Mouse (Mus musculus): ENCODE measurements around the gene Gm5460. TPM values are rescaled to one million over a fixed set of nuclear protein-coding genes. Genes with fewer than 3 reads are reported as not detected.

Gene Gm5460
- polyA plus RNA-seq (2016; fragmentation: Nextera tagmentation; extraction: Ambion mirVana) = not detected in 2 replicates

DNA sequence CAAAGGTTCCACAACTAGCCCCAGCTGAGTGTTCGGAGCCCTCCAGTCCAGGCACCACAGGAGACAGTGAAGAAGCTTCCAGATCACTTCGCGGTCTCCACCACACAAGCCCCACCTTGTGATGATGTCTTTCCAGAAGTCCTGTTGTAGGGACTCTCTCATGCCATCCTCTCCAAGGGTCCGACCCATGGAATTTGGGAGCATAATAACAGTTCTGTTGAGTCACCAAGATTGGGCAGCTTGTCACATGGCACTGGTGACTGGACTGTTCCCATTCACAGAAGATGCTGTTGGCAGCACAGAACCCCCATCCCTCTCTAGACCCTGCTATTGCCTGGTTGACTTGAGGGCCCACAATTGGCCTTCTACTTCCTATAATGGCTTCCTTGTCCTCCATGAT, at the start of gene Gm5460:
Gene Gm5460 (plus strand): TSS at position 378 of the 400 bp plus-strand sequence.
- no peaks in the 10 kb centered on the region for H3K4me1 ChIP-seq
- H3K4me3 ChIP-seq (replicated peaks) = no peak within 1 kb of the TSS
- H3K9ac ChIP-seq = no peak within 1 kb of the TSS
- ATAC-seq (ENCODE audit: low FRiP score) = no peak
- no peak within 1 kb of the TSS for H3K4me2 ChIP-seq
- WGBS = 88% methylated on average over 4 of the region's 4 CpGs
- H3K9me3 ChIP-seq = no peaks in the 10 kb centered on the region
- H3K27me3 ChIP-seq = no peaks in the 10 kb centered on the region
- no peaks in the 10 kb centered on the region for H3K36me3 ChIP-seq (replicated peaks)
- no peak within 1 kb of the TSS for H3K27ac ChIP-seq

DNA sequence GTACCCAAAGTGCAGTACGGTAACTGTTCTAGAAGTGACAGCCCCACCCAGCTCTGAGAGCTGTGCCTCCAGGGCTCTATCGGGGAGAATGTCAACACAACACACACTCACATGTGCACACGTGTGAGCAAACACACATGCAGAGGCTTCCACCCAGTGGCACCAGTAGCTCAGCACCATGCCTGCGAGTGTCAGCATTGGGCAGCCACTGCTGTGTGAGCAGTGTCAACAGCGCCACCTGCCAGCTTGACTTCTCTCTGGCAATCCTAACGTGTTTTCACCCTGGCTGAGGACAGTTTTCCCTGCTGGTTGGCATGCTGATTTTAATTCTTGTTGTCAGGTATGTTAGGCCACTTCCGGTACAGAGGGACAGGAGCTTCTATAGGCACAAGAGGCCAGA, 43.9 kb upstream of the Gm5460 start:
- no peak overlapping the region for H3K27ac ChIP-seq
- WGBS = 47% methylated on average over 7 of the region's 7 CpGs
- ATAC-seq (ENCODE audit: low FRiP score) = no peak
- H3K4me1 ChIP-seq = no peaks in the 10 kb centered on the region
- no peak overlapping the region for H3K9ac ChIP-seq
- H3K4me2 ChIP-seq = no peak overlapping the region
- H3K27me3 ChIP-seq = no peaks in the 10 kb centered on the region; the same call in 1 of the 2 replicates
- no peak overlapping the region for H3K4me3 ChIP-seq (replicated peaks)
- H3K36me3 ChIP-seq (replicated peaks) = no peaks in the 10 kb centered on the region
- H3K9me3 ChIP-seq = no peaks in the 10 kb centered on the region

DNA sequence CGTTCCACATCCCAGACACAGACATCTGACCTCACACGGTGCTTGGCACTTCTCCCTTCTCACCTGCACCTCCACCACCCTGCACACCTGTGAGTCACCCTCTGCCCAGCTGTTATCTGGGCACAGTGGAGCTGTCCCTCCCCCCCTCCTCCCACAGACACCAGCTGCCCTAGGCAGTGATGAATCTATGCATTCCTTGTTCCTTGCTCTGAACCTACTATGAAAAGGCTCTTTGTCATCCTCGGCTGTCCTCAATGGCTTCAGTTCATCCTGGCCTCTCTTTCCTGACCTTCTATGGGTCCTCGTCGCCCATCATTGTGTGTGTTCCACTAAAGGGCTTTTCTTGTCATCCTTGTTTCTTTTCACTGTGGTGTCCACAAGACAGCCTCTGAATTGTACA, 41.8 kb upstream of the Gm5460 start:
- H3K9me3 ChIP-seq = no peaks in the 10 kb centered on the region
- peaks cover 12% of the 10 kb centered on the region; the same call in 1 of the 2 replicates for H3K27me3 ChIP-seq
- H3K4me3 ChIP-seq (replicated peaks) = no peak overlapping the region
- no peak overlapping the region for H3K9ac ChIP-seq
- H3K4me2 ChIP-seq = no peak overlapping the region
- ATAC-seq (ENCODE audit: low FRiP score) = no peak
- H3K36me3 ChIP-seq (replicated peaks) = no peaks in the 10 kb centered on the region
- no peak overlapping the region for H3K27ac ChIP-seq
- WGBS = 58% methylated on average over 5 of the region's 5 CpGs
- peaks cover 7% of the 10 kb centered on the region for H3K4me1 ChIP-seq

DNA sequence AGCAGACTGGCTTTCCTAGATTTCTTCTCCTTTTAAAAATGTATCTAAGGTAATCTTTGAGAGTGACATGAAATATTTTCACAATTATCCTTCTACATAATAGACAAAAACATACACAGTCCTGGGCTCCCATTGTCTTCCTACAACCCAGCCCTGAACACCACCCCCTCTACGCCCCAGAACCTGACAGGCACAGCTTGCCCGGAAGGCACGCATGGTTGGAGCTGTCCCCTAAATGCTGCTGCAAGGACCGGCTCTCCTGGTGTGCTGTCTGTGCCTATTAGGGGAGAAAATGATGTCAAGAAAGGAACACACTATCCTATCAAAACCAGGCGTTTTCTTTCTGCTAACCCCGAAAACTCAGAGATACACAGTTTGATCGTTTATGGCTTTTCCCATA, 38.8 kb upstream of the Gm5460 start:
- H3K4me2 ChIP-seq = no peak overlapping the region
- peaks cover 7% of the 10 kb centered on the region for H3K4me1 ChIP-seq
- WGBS = 42% methylated on average over 7 of the region's 7 CpGs
- H3K27ac ChIP-seq = no peak overlapping the region
- no peak overlapping the region for H3K9ac ChIP-seq
- no peaks in the 10 kb centered on the region for H3K9me3 ChIP-seq
- H3K4me3 ChIP-seq (replicated peaks) = no peak overlapping the region
- H3K27me3 ChIP-seq = peaks cover 12% of the 10 kb centered on the region; the same call in 1 of the 2 replicates
- ATAC-seq (ENCODE audit: low FRiP score) = no peak
- H3K36me3 ChIP-seq (replicated peaks) = no peaks in the 10 kb centered on the region

DNA sequence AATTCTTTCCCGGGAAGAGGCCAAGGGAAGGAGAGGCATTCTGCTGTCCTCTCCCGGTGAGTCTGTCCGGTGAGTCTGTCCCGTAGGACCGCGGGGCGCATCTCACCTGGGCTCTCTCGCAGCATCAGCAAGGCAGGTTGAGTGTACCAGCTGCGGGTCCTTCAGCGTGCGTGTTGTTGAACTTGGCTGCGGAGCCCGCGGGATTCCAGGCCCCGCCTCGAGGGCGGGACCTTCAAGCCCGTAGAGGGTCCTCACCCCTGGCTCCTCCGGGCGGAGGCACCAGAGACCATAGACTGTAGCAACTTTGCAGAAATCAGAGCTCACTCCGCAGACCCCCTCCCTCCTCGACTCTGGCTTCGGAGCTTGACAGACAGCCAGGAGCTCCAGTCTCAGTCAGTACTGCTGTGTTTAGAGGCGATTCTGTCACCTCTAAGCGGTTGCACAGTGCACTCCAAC, 37.9 kb upstream of the Gm5460 start, which contains the start of gene Zfp488:
Gene Zfp488 (minus strand): TSS at position 161 of the 456 bp plus-strand sequence.
- H3K27ac ChIP-seq = no peak within 1 kb of the TSS
- H3K9me3 ChIP-seq = no peaks in the 10 kb centered on the region
- no peaks in the 10 kb centered on the region for H3K36me3 ChIP-seq (replicated peaks)
- H3K4me1 ChIP-seq = peaks cover 7% of the 10 kb centered on the region
- peak within 1 kb of the TSS; percentile 53 for H3K9ac ChIP-seq
- 2% methylated on average over 25 of the region's 25 CpGs for WGBS
- H3K27me3 ChIP-seq = peaks cover 12% of the 10 kb centered on the region; the same call in 1 of the 2 replicates
- H3K4me2 ChIP-seq = peak within 1 kb of the TSS; percentile 70
- peak within 1 kb of the TSS; percentile 39 for H3K4me3 ChIP-seq (replicated peaks)
- ATAC-seq (ENCODE audit: low FRiP score) = 0 out of 2 replicates have a peak, but pooled peaks have one; percentile 57

DNA sequence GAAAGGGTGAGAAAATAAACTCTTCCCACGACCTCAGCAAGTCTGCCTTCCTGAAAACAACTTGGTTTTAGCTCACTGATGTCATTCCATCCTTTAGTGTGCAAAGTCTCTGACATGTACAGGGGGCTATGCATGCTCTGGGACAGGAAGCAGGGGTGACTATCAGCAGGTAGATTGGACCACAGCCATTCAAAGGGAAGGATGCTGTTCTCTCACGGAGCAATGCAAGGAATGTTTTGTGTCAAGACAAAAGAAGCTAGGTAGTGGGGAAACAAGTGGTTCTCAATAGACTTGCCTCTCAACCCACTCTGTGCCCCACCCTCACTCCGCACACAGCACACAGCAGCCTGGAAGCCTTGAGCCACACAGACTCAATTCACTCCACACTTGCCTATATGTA, 27.4 kb upstream of the Gm5460 start:
- 42% methylated on average over 3 of the region's 3 CpGs for WGBS
- no peak overlapping the region for H3K27ac ChIP-seq
- H3K4me3 ChIP-seq (replicated peaks) = no peak overlapping the region
- H3K36me3 ChIP-seq (replicated peaks) = no peaks in the 10 kb centered on the region
- no peak for ATAC-seq (ENCODE audit: low FRiP score)
- no peak overlapping the region for H3K4me2 ChIP-seq
- no peak overlapping the region for H3K9ac ChIP-seq
- H3K4me1 ChIP-seq = no peaks in the 10 kb centered on the region
- no peaks in the 10 kb centered on the region for H3K9me3 ChIP-seq
- H3K27me3 ChIP-seq = no peaks in the 10 kb centered on the region

DNA sequence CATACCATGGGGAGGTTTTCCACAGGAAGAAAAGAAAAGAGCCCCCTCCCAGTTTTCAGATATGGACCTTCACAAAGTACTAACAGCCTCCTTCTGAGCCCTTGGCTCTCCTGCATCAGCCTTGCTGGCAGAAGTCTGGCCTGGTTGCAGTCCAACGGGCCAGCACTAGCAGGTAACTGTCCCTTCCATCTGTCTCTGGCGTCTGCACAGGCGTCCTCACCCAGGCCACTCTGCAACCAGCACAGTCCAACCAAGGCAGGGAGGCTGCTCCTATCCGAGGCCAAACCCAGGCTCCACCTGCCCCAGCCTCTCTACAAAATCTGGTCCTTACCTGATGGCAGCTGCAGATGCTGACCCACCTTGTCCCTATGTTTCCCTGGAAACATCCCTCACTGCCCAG, 24.6 kb upstream of the Gm5460 start:
- Histone ChIP-seq H3K9ac (no peak overlapping the region), H3K27ac (no peak overlapping the region), H3K9me3 (no peaks in the 10 kb centered on the region), H3K4me3 (replicated peaks) (no peak overlapping the region), H3K4me1 (no peaks in the 10 kb centered on the region), H3K36me3 (replicated peaks) (no peaks in the 10 kb centered on the region), H3K4me2 (no peak overlapping the region), H3K27me3 (no peaks in the 10 kb centered on the region)
- ATAC-seq (ENCODE audit: low FRiP score) = no peak
- 83% methylated on average over 4 of the region's 4 CpGs for WGBS

DNA sequence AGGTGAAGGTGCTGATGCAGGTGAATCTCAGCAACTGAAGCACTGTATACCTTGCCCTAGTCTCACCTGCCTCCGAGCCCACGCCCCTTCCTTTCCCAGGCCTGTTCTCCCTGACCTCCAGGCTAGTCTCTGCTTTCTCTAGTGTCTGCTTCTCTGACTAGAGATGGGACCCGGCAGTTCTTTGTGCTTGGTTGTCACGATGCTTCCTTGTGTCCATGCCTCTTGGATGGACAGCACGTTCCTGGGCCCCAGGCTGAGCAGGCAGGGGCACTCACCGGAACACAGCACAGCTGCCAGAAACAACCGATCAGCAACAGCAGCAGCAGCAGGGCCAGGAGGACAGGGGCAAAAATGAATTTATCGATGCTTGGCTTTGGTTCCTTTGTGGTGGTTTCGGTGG, 23.5 kb upstream of the Gm5460 start:
- H3K9me3 ChIP-seq = no peaks in the 10 kb centered on the region
- no peaks in the 10 kb centered on the region for H3K36me3 ChIP-seq (replicated peaks)
- H3K27me3 ChIP-seq = no peaks in the 10 kb centered on the region
- no peak overlapping the region for H3K27ac ChIP-seq
- no peak overlapping the region for H3K4me3 ChIP-seq (replicated peaks)
- H3K4me1 ChIP-seq = no peaks in the 10 kb centered on the region
- WGBS = 91% methylated on average over 9 of the region's 9 CpGs
- no peak for ATAC-seq (ENCODE audit: low FRiP score)
- no peak overlapping the region for H3K4me2 ChIP-seq
- no peak overlapping the region for H3K9ac ChIP-seq

DNA sequence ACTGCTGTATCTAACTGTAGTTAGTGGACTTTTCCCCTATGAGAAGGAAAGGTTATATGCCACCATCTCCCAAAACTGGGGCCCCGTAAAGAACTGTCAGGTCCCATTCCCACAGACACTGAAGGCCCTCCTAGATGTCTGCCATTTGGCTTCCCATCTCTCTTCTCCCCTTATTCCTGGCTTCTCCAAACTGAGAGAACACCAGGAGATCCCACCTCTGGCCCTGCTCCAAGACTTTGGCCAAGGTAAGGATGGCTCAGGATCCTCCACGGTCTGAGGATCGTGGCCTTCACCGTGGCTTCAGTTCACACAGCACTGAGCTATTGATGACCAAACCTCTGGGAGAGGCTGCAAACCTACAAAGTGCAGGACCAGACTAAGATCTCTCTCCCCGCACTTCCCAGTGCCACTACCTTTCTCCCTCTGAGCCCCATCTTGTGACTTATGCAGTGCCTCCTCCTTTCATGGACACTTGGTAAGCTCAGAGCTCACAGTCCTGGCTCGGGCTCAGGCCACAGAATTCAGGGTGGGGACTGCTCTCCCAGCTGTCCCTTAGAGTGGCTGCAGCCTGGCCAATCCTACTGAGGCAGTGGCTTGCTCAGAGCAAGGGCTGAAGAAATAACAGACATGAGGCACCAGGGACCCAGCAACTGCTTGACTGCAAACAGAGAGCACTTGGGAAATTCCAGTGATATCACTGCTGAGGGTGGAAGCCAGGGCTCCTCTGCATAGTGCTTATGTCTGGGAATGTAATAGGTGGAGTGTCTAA, 22.9 kb upstream of the Gm5460 start:
- Histone ChIP-seq H3K4me1 (no peaks in the 10 kb centered on the region), H3K9ac (no peak overlapping the region), H3K27me3 (no peaks in the 10 kb centered on the region), H3K4me2 (no peak overlapping the region), H3K27ac (no peak overlapping the region), H3K9me3 (no peaks in the 10 kb centered on the region), H3K4me3 (replicated peaks) (no peak overlapping the region), H3K36me3 (replicated peaks) (no peaks in the 10 kb centered on the region)
- no peak for ATAC-seq (ENCODE audit: low FRiP score)
- WGBS = 91% methylated on average over 6 of the region's 6 CpGs

DNA sequence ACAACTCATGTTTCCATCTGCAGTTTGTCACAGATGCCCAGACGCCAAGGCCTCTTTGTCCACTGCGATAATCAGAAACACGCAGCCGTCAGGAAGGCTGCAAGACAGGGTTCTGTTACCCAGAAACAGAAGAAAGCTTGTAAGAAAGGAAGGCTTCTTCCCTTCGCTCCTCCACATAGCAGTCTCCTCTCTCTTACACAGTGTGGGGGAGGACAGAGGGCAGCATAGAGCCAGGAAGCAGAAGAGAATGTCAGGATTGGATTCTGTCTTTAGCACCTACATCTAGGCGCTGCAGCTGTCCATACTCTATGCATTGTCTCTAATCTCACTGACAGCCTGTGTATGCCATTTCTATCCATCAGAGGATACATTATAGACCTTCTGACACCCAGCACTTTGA, 19.1 kb upstream of the Gm5460 start:
- ATAC-seq (ENCODE audit: low FRiP score) = no peak
- Histone ChIP-seq H3K4me3 (replicated peaks) (no peak overlapping the region), H3K27ac (no peak overlapping the region), H3K27me3 (no peaks in the 10 kb centered on the region), H3K36me3 (replicated peaks) (no peaks in the 10 kb centered on the region), H3K4me2 (no peak overlapping the region), H3K4me1 (no peaks in the 10 kb centered on the region), H3K9me3 (no peaks in the 10 kb centered on the region), H3K9ac (no peak overlapping the region)
- WGBS = 76% methylated on average over 6 of the region's 6 CpGs

DNA sequence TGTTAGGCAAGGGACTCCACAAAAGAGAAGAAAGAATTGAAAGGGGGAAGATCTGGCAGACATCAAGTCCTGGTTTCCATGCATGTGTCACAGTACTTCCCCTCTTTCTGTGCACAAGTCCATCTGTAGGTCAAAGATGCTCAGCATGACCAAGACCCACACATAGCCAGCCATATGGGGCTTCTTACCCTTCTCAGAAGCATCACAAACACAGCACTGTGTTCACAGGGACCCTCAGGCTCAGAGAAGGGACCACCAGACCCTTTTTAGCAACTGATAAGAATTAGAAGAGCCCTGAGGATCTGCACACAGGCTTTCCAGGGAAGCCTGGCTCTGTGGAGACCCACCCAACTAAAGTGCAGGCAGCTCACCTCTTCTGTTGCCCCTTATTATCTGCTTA, 16.5 kb upstream of the Gm5460 start:
- Histone ChIP-seq H3K27ac (no peak overlapping the region), H3K9ac (no peak overlapping the region), H3K4me1 (no peaks in the 10 kb centered on the region), H3K27me3 (no peaks in the 10 kb centered on the region), H3K36me3 (replicated peaks) (no peaks in the 10 kb centered on the region), H3K9me3 (no peaks in the 10 kb centered on the region), H3K4me2 (no peak overlapping the region), H3K4me3 (replicated peaks) (no peak overlapping the region)
- ATAC-seq (ENCODE audit: low FRiP score) = no peak

DNA sequence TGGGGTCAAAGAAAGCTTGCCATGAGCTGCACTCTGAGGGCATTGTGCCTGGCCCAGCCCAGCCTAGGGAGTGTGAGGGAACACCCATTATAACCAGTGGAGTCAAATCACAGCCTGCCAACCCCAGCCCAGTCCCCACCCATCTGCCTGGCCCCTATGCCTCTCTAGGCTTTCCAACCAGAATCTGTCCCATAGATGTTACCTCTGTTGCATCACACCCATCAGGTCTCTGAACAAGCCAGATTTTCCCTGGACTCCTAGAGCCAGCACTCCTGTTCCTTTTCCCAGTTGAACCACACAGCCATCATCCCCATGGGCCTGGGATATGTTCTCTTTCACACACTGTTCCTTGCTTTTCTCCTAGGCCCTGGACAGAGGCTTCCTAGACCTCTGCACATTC, 15.1 kb upstream of the Gm5460 start:
- Histone ChIP-seq H3K36me3 (replicated peaks) (no peaks in the 10 kb centered on the region), H3K4me2 (no peak overlapping the region), H3K4me1 (no peaks in the 10 kb centered on the region), H3K9me3 (no peaks in the 10 kb centered on the region), H3K27me3 (no peaks in the 10 kb centered on the region), H3K4me3 (replicated peaks) (no peak overlapping the region), H3K9ac (no peak overlapping the region), H3K27ac (no peak overlapping the region)
- no peak for ATAC-seq (ENCODE audit: low FRiP score)

DNA sequence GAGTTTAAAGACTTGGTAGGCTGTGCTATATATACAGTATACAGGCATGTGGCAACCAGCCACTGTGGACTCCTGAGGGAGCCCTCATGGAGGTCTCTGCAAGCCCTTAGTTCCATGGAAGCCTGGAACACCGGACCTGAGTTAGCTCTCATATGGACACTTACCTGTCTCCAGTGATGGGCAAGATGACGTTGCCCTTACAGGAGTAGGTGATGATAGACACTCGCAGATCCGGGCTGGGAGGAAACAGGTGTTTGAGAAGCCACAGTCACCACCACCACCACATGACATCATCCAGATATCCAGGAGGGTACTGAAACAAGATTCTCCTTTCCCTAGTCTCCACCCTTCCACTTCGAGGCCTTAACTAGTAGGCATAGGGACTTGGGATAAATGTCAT, 14.2 kb upstream of the Gm5460 start:
- no peaks in the 10 kb centered on the region for H3K4me1 ChIP-seq
- 92% methylated on average over 5 of the region's 5 CpGs for WGBS
- no peak overlapping the region for H3K9ac ChIP-seq
- no peak overlapping the region for H3K27ac ChIP-seq
- H3K9me3 ChIP-seq = no peaks in the 10 kb centered on the region
- no peak overlapping the region for H3K4me3 ChIP-seq (replicated peaks)
- H3K4me2 ChIP-seq = no peak overlapping the region
- H3K36me3 ChIP-seq (replicated peaks) = no peaks in the 10 kb centered on the region
- H3K27me3 ChIP-seq = no peaks in the 10 kb centered on the region
- no peak for ATAC-seq (ENCODE audit: low FRiP score)
